Mouse (Mus musculus): ENCODE data around the gene Olfr981. TPM values are rescaled to one million over a fixed set of nuclear protein-coding genes. Genes with fewer than 3 reads are reported as not detected.

Olfr981 gene
- polyA plus RNA-seq, 1 experiment from 2014 or later = not detected

Other genes starting within 250 kb of the Olfr981 start
- gene Olfr968, start 238.2 kb upstream of the Olfr981 start, polyA plus RNA-seq (2014; fragmentation: Nextera tagmentation; extraction: Ambion mirVana) = not detected in 2 replicates
- not detected in 2 replicates for gene Olfr969, start 230.5 kb upstream of the Olfr981 start, polyA plus RNA-seq (2014; fragmentation: Nextera tagmentation; extraction: Ambion mirVana)
- not detected in 2 replicates for gene Olfr970, start 212.6 kb upstream of the Olfr981 start, polyA plus RNA-seq (2014; fragmentation: Nextera tagmentation; extraction: Ambion mirVana)
- not detected in 2 replicates for gene Olfr971, start 184.6 kb upstream of the Olfr981 start, polyA plus RNA-seq (2014; fragmentation: Nextera tagmentation; extraction: Ambion mirVana)
- gene Olfr972, start 155.0 kb upstream of the Olfr981 start, polyA plus RNA-seq (2014; fragmentation: Nextera tagmentation; extraction: Ambion mirVana) = not detected in 2 replicates
- not detected in 2 replicates for gene Olfr229, start 114.1 kb upstream of the Olfr981 start, polyA plus RNA-seq (2014; fragmentation: Nextera tagmentation; extraction: Ambion mirVana)
- gene Olfr974, start 84.0 kb upstream of the Olfr981 start, polyA plus RNA-seq (2014; fragmentation: Nextera tagmentation; extraction: Ambion mirVana) = not detected in 2 replicates
- gene Olfr975, start 69.4 kb upstream of the Olfr981 start, polyA plus RNA-seq (2014; fragmentation: Nextera tagmentation; extraction: Ambion mirVana) = not detected in 2 replicates
- gene Olfr976, start 60.3 kb upstream of the Olfr981 start, polyA plus RNA-seq (2014; fragmentation: Nextera tagmentation; extraction: Ambion mirVana) = not detected in 2 replicates
- gene Olfr978, start 29.4 kb upstream of the Olfr981 start, polyA plus RNA-seq (2014; fragmentation: Nextera tagmentation; extraction: Ambion mirVana) = not detected in 2 replicates
- not detected in 2 replicates for gene Olfr979, start 18.0 kb upstream of the Olfr981 start, polyA plus RNA-seq (2014; fragmentation: Nextera tagmentation; extraction: Ambion mirVana)
- gene Olfr980, start 11.9 kb upstream of the Olfr981 start, polyA plus RNA-seq (2014; fragmentation: Nextera tagmentation; extraction: Ambion mirVana) = not detected in 2 replicates
- gene Olfr982, start 52.4 kb downstream of the Olfr981 start, polyA plus RNA-seq (2014; fragmentation: Nextera tagmentation; extraction: Ambion mirVana) = not detected in 2 replicates
- gene Olfr983, start 72.1 kb downstream of the Olfr981 start, polyA plus RNA-seq (2014; fragmentation: Nextera tagmentation; extraction: Ambion mirVana) = not detected in 2 replicates
- not detected in 2 replicates for gene Olfr984, start 92.7 kb downstream of the Olfr981 start, polyA plus RNA-seq (2014; fragmentation: Nextera tagmentation; extraction: Ambion mirVana)
- gene Olfr985, start 108.7 kb downstream of the Olfr981 start, polyA plus RNA-seq (2014; fragmentation: Nextera tagmentation; extraction: Ambion mirVana) = not detected in 2 replicates
- gene Tmem225, start 126.7 kb downstream of the Olfr981 start, polyA plus RNA-seq (2014; fragmentation: Nextera tagmentation; extraction: Ambion mirVana) = not detected in 2 replicates
- not detected in 2 replicates for gene Olfr986, start 159.5 kb downstream of the Olfr981 start, polyA plus RNA-seq (2014; fragmentation: Nextera tagmentation; extraction: Ambion mirVana)
- gene Zfp202, start 170.9 kb downstream of the Olfr981 start, polyA plus RNA-seq (2014; fragmentation: Nextera tagmentation; extraction: Ambion mirVana) = 5.0 and 5.4 TPM in 2 replicates
- 6.9 and 9.1 TPM in 2 replicates for gene Scn3b, start 247.8 kb downstream of the Olfr981 start, polyA plus RNA-seq (2014; fragmentation: Nextera tagmentation; extraction: Ambion mirVana)

Data from intestine, embryonic 14.5 days (tissue).